ENCODE assay signal across 8 mouse cellular contexts in the genomic region with DNA sequence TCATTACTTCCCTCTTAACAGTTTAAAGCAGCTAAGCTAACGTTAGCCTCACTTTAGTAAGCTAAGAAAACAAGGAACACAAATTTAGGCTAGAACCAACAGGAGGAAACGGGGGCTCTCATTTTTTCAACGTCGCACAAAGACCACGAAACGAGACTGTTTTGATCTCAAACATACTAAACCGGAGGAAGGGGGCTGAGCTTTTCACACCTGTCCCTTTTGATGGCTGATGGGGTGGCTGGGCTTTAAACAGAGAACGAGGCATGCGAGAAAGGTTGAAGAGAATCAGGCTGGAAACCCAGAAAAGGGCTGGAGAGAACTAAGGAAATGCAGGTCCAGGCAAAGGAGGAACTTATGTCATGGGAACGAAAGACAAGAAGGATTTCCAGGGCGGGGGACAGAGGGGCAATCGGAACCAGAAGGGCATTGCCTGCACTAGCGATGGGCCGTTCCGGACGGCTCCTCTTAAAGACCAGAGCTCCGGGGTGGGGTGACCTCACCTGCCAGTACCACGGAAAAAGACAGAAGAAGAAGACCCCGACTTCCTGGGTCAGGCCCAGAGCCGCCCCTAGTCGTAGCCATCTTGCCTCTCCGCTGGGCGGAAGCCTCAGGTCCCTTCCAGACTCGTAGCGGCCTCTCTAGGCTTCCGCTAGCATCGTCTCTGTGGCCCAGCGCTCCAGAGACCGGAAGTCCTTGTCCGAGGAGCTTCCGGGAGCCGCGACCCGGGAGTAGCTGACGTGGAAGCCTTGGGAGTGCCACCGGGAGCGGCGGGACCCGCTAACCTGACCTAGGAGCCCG. TPM values are rescaled to one million over a fixed set of nuclear protein-coding genes. Genes with fewer than 3 reads are reported as not detected.
A peak's percentile ranks its signal among the peaks of the same experiment; 100 is the strongest.
DNase-seq lines count a peak whose midpoint lies in the region; ATAC-seq lines count a peak whose summit lies in the region.

Gene Copa (plus strand): TSS at position 429 of the 798 bp plus-strand sequence.
Gene Ncstn (minus strand): TSS at position 695 of the 798 bp plus-strand sequence.

- H3K9ac ChIP-seq in hindbrain, embryonic 15.5 days: peak within 1 kb of the TSS; percentile 79

- ATAC-seq in hindbrain, embryonic 15.5 days (ENCODE audit: low FRiP score, low read depth): peak; percentile 98

- H3K4me2 ChIP-seq in hindbrain, embryonic 15.5 days: peak within 1 kb of the TSS; percentile 64

- WGBS in hindbrain, embryonic 15.5 days: under 1% methylated on average over 40 of the region's 40 CpGs

- peaks cover 25% of the 10 kb centered on the region for H3K36me3 ChIP-seq in hindbrain, embryonic 15.5 days

- no peaks in the 10 kb centered on the region for H3K9me3 ChIP-seq in hindbrain, embryonic 15.5 days

- H3K4me1 ChIP-seq in hindbrain, embryonic 15.5 days (replicated peaks): peaks cover 28% of the 10 kb centered on the region

- peak; percentile 90 for DNase-seq in T-cell, adult 2 months (ENCODE audit: low spot score)
- peak; percentile 91 to 94 for DNase-seq in cerebellum, postnatal 36 days
- peak; percentile 94 to 95 for DNase-seq in frontal cortex, postnatal 36 days (ENCODE audit: low spot score in 2 of 2)
- peak; percentile 83 for DNase-seq in left cerebral cortex, adult 11 months (ENCODE audit: low spot score)
- peak; percentile 95 for DNase-seq in lung, postnatal 4 days
- DNase-seq in retina, postnatal 7 days (ENCODE audit: low read depth, low spot score): peak; percentile 91
- peak; percentile 87 for DNase-seq in urinary bladder, adult 2 months (ENCODE audit: low spot score)

- H3K27ac ChIP-seq in hindbrain, embryonic 15.5 days (replicated peaks): peak within 1 kb of the TSS; percentile 91

- H3K4me3 ChIP-seq in hindbrain, embryonic 15.5 days: peak within 1 kb of the TSS; percentile 77

- no peaks in the 10 kb centered on the region for H3K27me3 ChIP-seq in hindbrain, embryonic 15.5 days

RNA-seq across cellular contexts. Expression of gene Copa, which starts in this region (rescaled TPM):
- polyA plus RNA-seq in hindbrain, embryonic 15.5 days (2015; fragmentation: Nextera tagmentation; extraction: Ambion mirVana): 183 and 190 TPM in 2 replicates
- polyA plus RNA-seq in urinary bladder, adult 2 months (2012; rRNA removed): 84.9 and 135 TPM in 2 replicates

RNA-seq across cellular contexts. Expression of gene Ncstn, which starts in this region (rescaled TPM):
- 109 and 114 TPM in 2 replicates for polyA plus RNA-seq in hindbrain, embryonic 15.5 days (2015; fragmentation: Nextera tagmentation; extraction: Ambion mirVana)
- 94.8 and 100.0 TPM in 2 replicates for polyA plus RNA-seq in urinary bladder, adult 2 months (2012; rRNA removed)

Comparison
In these comparisons a context has a peak if more than half of its experiments do, and no peak if none do; other contexts are left out.
1. Peak in every context shown above with its lines: DNase-seq, ATAC-seq, H3K4me3 ChIP-seq and H3K27ac ChIP-seq.